Comparison of ENCODE assay signal across 17 mouse cellular contexts in genomic region chr19:59248553-59249286, GRCm38 (mm10). TPM values are rescaled to one million over a fixed set of nuclear protein-coding genes. Genes with fewer than 3 reads are reported as not detected.
DNase-seq lines count a peak whose midpoint lies in the region; ATAC-seq and TF ChIP-seq lines count a peak whose summit lies in the region.
"Had no signal": no experiment of that assay in that cellular context is flagged by ENCODE, and none has a peak within 500 bp of the region (broad histone marks: within the 10 kb centered on the region; RNA-seq: fewer than 3 reads in every experiment).

No protein-coding gene starts in this region.

- H3K9me3 ChIP-seq in hindbrain, postnatal 0 days (ENCODE audit: low read length), result no peaks in the 10 kb centered on the region
- no peaks in the 10 kb centered on the region for H3K9me3 ChIP-seq in hindbrain, embryonic 11.5 days (ENCODE audit: control insufficient read depth, low read length)
- H3K9me3 ChIP-seq: embryonic facial prominence, embryonic 10.5 days; forebrain, embryonic 12.5 days; midbrain, embryonic 12.5 days; neural tube, embryonic 13.5 days had no signal

- no peak for ATAC-seq in hindbrain, postnatal 0 days
- ATAC-seq in hindbrain, embryonic 11.5 days (ENCODE audit: low FRiP score), result no peak
- ATAC-seq in inflammation-experienced regulatory T-cells, adult 6 months, result peak; percentile 28
- no peak for ATAC-seq in erythroid progenitor cell, adult 5-6 weeks (replicated peaks; ENCODE audit: low FRiP score, poor library complexity, severe bottlenecking)

- H3K36me3 ChIP-seq in hindbrain, postnatal 0 days (ENCODE audit: insufficient read depth, low read length), result no peaks in the 10 kb centered on the region
- H3K36me3 ChIP-seq in hindbrain, embryonic 11.5 days (ENCODE audit: control insufficient read depth, insufficient read depth, low read length), result no peaks in the 10 kb centered on the region
- H3K36me3 ChIP-seq: embryonic facial prominence, embryonic 10.5 days; forebrain, embryonic 12.5 days; midbrain, embryonic 12.5 days; neural tube, embryonic 13.5 days had no signal

- DNase-seq in hindbrain, postnatal 0 days (ENCODE audit: low spot score), result no peak
- DNase-seq in hindbrain, embryonic 11.5 days (ENCODE audit: low spot score), result no peak
- DNase-seq in ES-CJ7 (ENCODE audit: low read depth, low spot score), result peak; percentile 17
- peak; percentile 19 to 53 for DNase-seq in natural killer cell, adult 2 months (ENCODE audit: low spot score in 2 of 2)
- DNase-seq in right cerebral cortex, postnatal 4 days, result no peak
- no peak for DNase-seq in cerebellum, adult 9-11 months
- DNase-seq: gastrocnemius, postnatal 10 days; kidney, adult 18-20 months had no signal

- no peak overlapping the region for H3K4me3 ChIP-seq in hindbrain, postnatal 0 days (ENCODE audit: low read length)
- no peak overlapping the region for H3K4me3 ChIP-seq in hindbrain, embryonic 11.5 days (ENCODE audit: low read depth, low read length)
- H3K4me3 ChIP-seq: embryonic facial prominence, embryonic 10.5 days; forebrain, embryonic 12.5 days; midbrain, embryonic 12.5 days; neural tube, embryonic 13.5 days had no signal

- H3K4me1 ChIP-seq in hindbrain, postnatal 0 days (ENCODE audit: insufficient read depth, low read length), result no peaks in the 10 kb centered on the region
- H3K4me1 ChIP-seq in hindbrain, embryonic 11.5 days (replicated peaks; ENCODE audit: control insufficient read depth, insufficient read depth, low read length), result no peaks in the 10 kb centered on the region
- H3K4me1 ChIP-seq: midbrain, embryonic 12.5 days; neural tube, embryonic 13.5 days had no signal

- no peak overlapping the region for H3K9ac ChIP-seq in hindbrain, postnatal 0 days (replicated peaks; ENCODE audit: low read length)
- H3K9ac ChIP-seq in hindbrain, embryonic 11.5 days (ENCODE audit: low read depth, low read length), result no peak overlapping the region
- H3K9ac ChIP-seq: forebrain, embryonic 12.5 days; midbrain, embryonic 12.5 days; neural tube, embryonic 13.5 days had no signal

- H3K4me2 ChIP-seq in hindbrain, postnatal 0 days (ENCODE audit: low read depth, low read length), result no peak overlapping the region
- no peak overlapping the region for H3K4me2 ChIP-seq in hindbrain, embryonic 11.5 days (replicated peaks; ENCODE audit: low read depth, low read length)
- H3K4me2 ChIP-seq: forebrain, embryonic 12.5 days; midbrain, embryonic 12.5 days; neural tube, embryonic 13.5 days had no signal

- peak; percentile 10; the same call in 1 of the 2 replicates for TF ChIP-seq CTCF in hindbrain, postnatal 0 days (IDR thresholded peaks at IDR 0.05; ENCODE audit: low read depth)

- 77% methylated on average over 11 of the region's 11 CpGs for WGBS in hindbrain, postnatal 0 days
- WGBS in hindbrain, embryonic 11.5 days, result 78% methylated on average over 11 of the region's 11 CpGs

- H3K27ac ChIP-seq in hindbrain, postnatal 0 days, result no peak overlapping the region
- H3K27ac ChIP-seq in hindbrain, embryonic 11.5 days (ENCODE audit: low read depth, low read length), result no peak overlapping the region
- H3K27ac ChIP-seq: embryonic facial prominence, embryonic 10.5 days; forebrain, embryonic 12.5 days; midbrain, embryonic 12.5 days; neural tube, embryonic 13.5 days had no signal

- H3K27me3 ChIP-seq in hindbrain, postnatal 0 days (ENCODE audit: insufficient read depth, low read length), result no peaks in the 10 kb centered on the region
- H3K27me3 ChIP-seq in hindbrain, embryonic 11.5 days (ENCODE audit: control insufficient read depth, insufficient read depth, low read length), result no peaks in the 10 kb centered on the region
- H3K27me3 ChIP-seq: forebrain, embryonic 12.5 days; midbrain, embryonic 12.5 days; neural tube, embryonic 13.5 days had no signal

RNA-seq across cellular contexts. Expression of gene Slc18a2, which starts 12.0 kb away (rescaled TPM):
- total RNA-seq in hindbrain, postnatal 0 days (2014; rRNA removed), result 11.4 and 13.7 TPM in 2 replicates
- 21.3 and 21.7 TPM in 2 replicates for polyA plus RNA-seq in hindbrain, postnatal 0 days (2015; fragmentation: Nextera tagmentation; extraction: Ambion mirVana)
- polyA plus RNA-seq in hindbrain, embryonic 11.5 days (2014; fragmentation: Nextera tagmentation; extraction: Ambion mirVana), result 17.3 and 18.1 TPM in 2 replicates
- 10 to 100 TPM; 17.1 to 21.5 (median 18.0) TPM for polyA plus RNA-seq in inflammation-experienced regulatory T-cells, adult 6 months (2017; shearing (Covaris generic))
- 2.1 and 2.9 TPM in 2 replicates for total RNA-seq in erythroid progenitor cell, adult 5-6 weeks (2015; ENCODE audit: low replicate concordance)
- total RNA-seq in erythroid progenitor cell, adult 5-6 weeks (2017; ENCODE audit: low replicate concordance), result 0.23 and 1.0 TPM in 2 replicates

RNA-seq across cellular contexts. Expression of gene Kcnk18, which starts 29.7 kb away (rescaled TPM):
- total RNA-seq in hindbrain, postnatal 0 days (2014; rRNA removed), result not detected in 2 replicates
- 0.05 TPM in 1 of 2 replicates, not detected in the other for polyA plus RNA-seq in hindbrain, postnatal 0 days (2015; fragmentation: Nextera tagmentation; extraction: Ambion mirVana)
- not detected in 2 replicates for polyA plus RNA-seq in hindbrain, embryonic 11.5 days (2014; fragmentation: Nextera tagmentation; extraction: Ambion mirVana)
- not detected for polyA plus RNA-seq in inflammation-experienced regulatory T-cells, adult 6 months (2017; shearing (Covaris generic))
- total RNA-seq in erythroid progenitor cell, adult 5-6 weeks (2015; ENCODE audit: low replicate concordance), result not detected in 2 replicates
- not detected in 2 replicates for total RNA-seq in erythroid progenitor cell, adult 5-6 weeks (2017; ENCODE audit: low replicate concordance)
- total RNA-seq: gastrocnemius, postnatal 10 days; layer of hippocampus, postnatal 25 days had no signal
- polyA plus RNA-seq: forebrain, embryonic 12.5 days; heart, postnatal 0 days; limb, embryonic 14.5 days; midbrain, embryonic 12.5 days; neural tube, embryonic 13.5 days had no signal

Comparison
In these comparisons a context has a peak if more than half of its experiments do, and no peak if none do; other contexts are left out.
1. DNase-seq: peak in ES-CJ7 (single experiment) and natural killer cell, adult 2 months (2 of 2); none in hindbrain, postnatal 0 days (single experiment), hindbrain, embryonic 11.5 days (single experiment), right cerebral cortex, postnatal 4 days (single experiment) and cerebellum, adult 9-11 months (single experiment).